Mouse (Mus musculus) retina, postnatal 1 day (tissue): ENCODE measurements at regions not wholly inside any gene's neighbourhood (a gene's known extent, or its start where the extent isn't known, plus 50 kb on each side); places are given as distances from the start of the nearest gene placed in this dataset.

Experiments
- DNase-seq: peaks from one replicate; pipeline ENCODE4 v3.0.0-alpha.2; 2012

GRCm38 (mm10) chr3:52499581-52499980 lies 231.4 kb downstream of the Foxo1 start:
- DNase-seq: no peak

- no peak for DNase-seq
These were observed 230.5 kb downstream of the Foxo1 start for GRCm38 (mm10) chr3:52498506-52499228.

- no peak for DNase-seq
These were observed 228.8 kb downstream of the Foxo1 start for GRCm38 (mm10) chr3:52496965-52497364.

- no peak for DNase-seq
These were observed 227.3 kb downstream of the Foxo1 start for GRCm38 (mm10) chr3:52495401-52495800.

- no peak for DNase-seq
These were observed 226.8 kb downstream of the Foxo1 start for GRCm38 (mm10) chr3:52494924-52495323.

- DNase-seq: no peak
These were observed 211.1 kb downstream of the Foxo1 start for GRCm38 (mm10) chr3:52479186-52479585.

GRCm38 (mm10) chr3:52469900-52470299 lies 201.8 kb downstream of the Foxo1 start:
- DNase-seq: no peak

- no peak for DNase-seq
These were observed 201.3 kb downstream of the Foxo1 start for GRCm38 (mm10) chr3:52469397-52469796.

GRCm38 (mm10) chr3:52468326-52468725 lies 200.2 kb downstream of the Foxo1 start:
- no peak for DNase-seq

- DNase-seq: no peak
These were observed 199.7 kb downstream of the Foxo1 start for GRCm38 (mm10) chr3:52467876-52468275.

GRCm38 (mm10) chr3:52466984-52467565 lies 198.9 kb downstream of the Foxo1 start:
- DNase-seq: no peak

GRCm38 (mm10) chr3:52466571-52466970 lies 198.4 kb downstream of the Foxo1 start:
- DNase-seq: no peak

GRCm38 (mm10) chr3:52463911-52464310 lies 195.8 kb downstream of the Foxo1 start:
- DNase-seq: peak; percentile 18

- no peak for DNase-seq
These were observed 186.8 kb downstream of the Foxo1 start for GRCm38 (mm10) chr3:52454955-52455354.

- no peak for DNase-seq
These were observed 184.9 kb downstream of the Foxo1 start for GRCm38 (mm10) chr3:52453041-52453440.

GRCm38 (mm10) chr3:52452345-52452744 lies 184.2 kb downstream of the Foxo1 start:
- no peak for DNase-seq

- DNase-seq: no peak
These were observed 178.9 kb downstream of the Foxo1 start for GRCm38 (mm10) chr3:52446991-52447390.

GRCm38 (mm10) chr3:52446500-52446899 lies 178.4 kb downstream of the Foxo1 start:
- DNase-seq: no peak

- DNase-seq: no peak
These were observed 176.4 kb downstream of the Foxo1 start for GRCm38 (mm10) chr3:52444420-52445119.

- DNase-seq: peak; percentile 24
These were observed 175.7 kb downstream of the Foxo1 start for GRCm38 (mm10) chr3:52443856-52444255.

GRCm38 (mm10) chr3:52429014-52429589 lies 161.0 kb downstream of the Foxo1 start:
- no peak for DNase-seq

- DNase-seq: no peak
These were observed 154.7 kb downstream of the Foxo1 start for GRCm38 (mm10) chr3:52422826-52423225.

- no peak for DNase-seq
These were observed 148.1 kb downstream of the Foxo1 start for GRCm38 (mm10) chr3:52416261-52416660.

GRCm38 (mm10) chr3:52415361-52415760 lies 147.2 kb downstream of the Foxo1 start:
- no peak for DNase-seq
